Mouse (Mus musculus) liver, adult 2 months (tissue): ENCODE results near the gene Uty. TPM values are rescaled to one million over a fixed set of nuclear protein-coding genes. Genes with fewer than 3 reads are reported as not detected.
A peak's percentile ranks its signal among the peaks of the same experiment; 100 is the strongest.

Experiments
- DNase-seq: peaks from one replicate; pipeline ENCODE4 v3.0.0-alpha.2; 2011; ENCODE audit warnings: low read depth, low spot score; ENCODE audit errors: extremely low read depth
- H3K27ac ChIP-seq: fragments of 200-500 bp; replicated peaks from 2 replicates; pipeline ENCODE4 v1.5.1; 2012; ENCODE audit warnings: low read depth, mild to moderate bottlenecking, control low read depth, inconsistent platforms, low read length; ENCODE audit not compliant: insufficient read depth
- H3K27me3 ChIP-seq: fragments of 200-500 bp; 2 replicates; pipeline ENCODE4 v1.6.1; 2012; ENCODE audit warnings: mild to moderate bottlenecking, moderate library complexity, low read length, inconsistent platforms; ENCODE audit not compliant: control insufficient read depth, insufficient read depth
- H3K36me3 ChIP-seq: fragments of 200-500 bp; 2 replicates; pipeline ENCODE4 v1.6.1; 2012; ENCODE audit warnings: low read length, inconsistent platforms; ENCODE audit not compliant: control insufficient read depth, insufficient read depth
- H3K4me1 ChIP-seq: fragments of 200-500 bp; 2 replicates; pipeline ENCODE4 v1.6.1; 2011; ENCODE audit warnings: low read length; ENCODE audit not compliant: control insufficient read depth, insufficient read depth
- H3K4me3 ChIP-seq: fragments of 200-500 bp; 2 replicates; pipeline ENCODE4 v1.5.1; 2011; ENCODE audit warnings: low read depth, mild to moderate bottlenecking, control low read depth, low read length, moderate library complexity; ENCODE audit not compliant: insufficient read depth
- H3K79me2 ChIP-seq: fragments of 200-500 bp; 2 replicates; pipeline ENCODE4 v1.6.1; 2012; ENCODE audit warnings: inconsistent platforms, mild to moderate bottlenecking, low read length, moderate library complexity; ENCODE audit not compliant: control insufficient read depth, insufficient read depth
- H3K9ac ChIP-seq: fragments of 200-500 bp; 2 replicates; pipeline ENCODE4 v1.6.1; 2012; ENCODE audit warnings: low read depth, mild to moderate bottlenecking, control low read depth, inconsistent platforms, low read length
- CTCF ChIP-seq: fragments of 200-500 bp; IDR thresholded peaks from 2 replicates; pipeline ENCODE4 v1.5.1; 2011; ENCODE audit warnings: low read depth, low read length, control low read depth
- POLR2A ChIP-seq: fragments of 200-500 bp; IDR thresholded peaks from 2 replicates; pipeline ENCODE4 v1.6.1; 2011; ENCODE audit warnings: low read length, control low read depth; ENCODE audit not compliant: insufficient read depth; ENCODE audit errors: extremely low read depth
- WGBS: fragments of 180-500 bp; shearing (Covaris S2); methylation state at CpG from one replicate; pipeline ENCODE4 v1.1.7; 2018; 5-methylcytosine and 5-hydroxymethylcytosine counted together
- polyA plus RNA-seq: library from polyadenylated mRNA; depleted of rRNA; stranded (reverse); fragments of >200 nt; gene quantifications from 2 replicates; pipeline ENCODE4 v1.2.3, GENCODE M21; 2012; rRNA removed
- total RNA-seq: library from RNA; depleted of rRNA; stranded (reverse); fragments of >200 nt; gene quantifications from 2 replicates; pipeline ENCODE4 v1.2.3, GENCODE M21; 2014; rRNA removed

Uty gene
- total and polyA plus RNA-seq, 2 experiments: not detected

DNA sequence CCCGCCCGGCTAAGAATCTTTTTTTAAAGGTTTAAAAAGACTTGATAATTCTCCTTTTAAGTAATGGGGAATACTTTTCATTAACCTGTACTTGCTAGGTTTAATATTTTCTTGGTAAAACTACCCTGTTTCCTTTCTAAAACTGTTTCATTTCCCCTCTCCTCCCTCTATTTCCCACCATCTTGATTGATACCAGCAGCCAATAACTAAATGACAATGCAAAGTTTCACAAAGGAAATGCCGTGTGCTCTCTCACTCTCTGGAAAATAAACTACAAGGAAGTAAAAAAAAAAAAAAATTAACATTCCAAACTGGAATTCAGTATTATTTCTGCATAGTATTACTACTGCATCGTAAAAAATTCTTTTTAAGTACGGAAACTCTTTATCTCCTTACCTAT lies 1.1 kb downstream of the Uty start:
- peak overlapping the region; percentile 23; the same call in 1 of the 2 replicates for H3K4me3 ChIP-seq
- WGBS: 52% methylated on average over 5 of the region's 5 CpGs
- H3K27ac ChIP-seq: no peak overlapping the region

DNA sequence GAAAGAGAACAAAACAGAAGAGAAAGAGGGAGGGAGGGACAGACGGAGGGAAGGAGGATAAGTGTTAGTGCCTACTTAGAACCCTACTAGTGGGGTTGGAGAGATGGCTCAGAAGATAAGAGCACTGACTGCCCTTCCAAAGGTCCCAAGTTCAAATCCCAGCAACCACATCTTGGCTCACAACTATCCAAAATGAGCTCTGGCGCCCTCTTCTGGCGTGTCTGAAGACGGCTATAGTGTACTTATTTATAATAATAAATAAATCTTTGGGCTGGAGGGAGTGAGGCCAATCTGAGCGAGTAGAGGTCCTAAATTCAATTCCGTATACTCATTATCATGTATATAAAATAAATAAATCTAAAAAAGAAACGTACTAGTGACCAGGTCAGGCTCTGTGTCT lies 25.6 kb downstream of the Uty start:
- Histone ChIP-seq H3K27me3 (no peaks in the 10 kb centered on the region), H3K4me1 (no peaks in the 10 kb centered on the region), H3K4me3 (no peak overlapping the region), H3K36me3 (no peaks in the 10 kb centered on the region; the same call in 1 of the 2 replicates), H3K79me2 (no peaks in the 10 kb centered on the region), H3K9ac (no peak overlapping the region), H3K27ac (no peak overlapping the region)
- TF ChIP-seq POLR2A: no peak
- TF ChIP-seq CTCF: no peak
- whole genome bisulfite sequencing: 90% methylated on average over 7 of the region's 7 CpGs
- DNase-seq: no peak

More for the DNA sequence above, 1.1 kb downstream of the Uty start:
- no peak for TF ChIP-seq POLR2A
- no peak for TF ChIP-seq CTCF
- DNase-seq: no peak
- H3K27me3 ChIP-seq: no peaks in the 10 kb centered on the region
- no peak overlapping the region for H3K9ac ChIP-seq
- H3K36me3 ChIP-seq: no peaks in the 10 kb centered on the region
- H3K4me1 ChIP-seq: no peaks in the 10 kb centered on the region
- no peaks in the 10 kb centered on the region; the same call in 1 of the 2 replicates for H3K79me2 ChIP-seq

DNA sequence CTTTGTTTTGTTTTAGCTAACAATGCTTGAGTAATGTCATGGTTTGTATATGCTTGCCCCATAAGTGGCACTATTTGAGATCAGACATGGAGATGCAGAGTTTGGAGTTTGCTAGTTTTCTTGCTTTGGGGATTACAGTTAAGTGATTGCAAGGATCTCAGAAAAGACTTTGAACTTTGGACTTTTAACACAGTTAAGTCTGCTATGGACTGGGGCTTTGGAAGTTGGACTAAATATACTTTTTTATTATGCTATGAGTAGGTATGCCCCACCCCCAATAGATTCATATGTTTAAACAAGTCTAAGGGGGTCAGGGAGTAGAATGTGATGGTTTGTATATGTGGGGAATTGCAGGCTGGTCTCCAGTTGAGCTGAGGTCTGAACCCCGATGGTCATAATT lies 67.1 kb downstream of the Uty start:
- WGBS: 100% methylated on average over 1 of the region's 1 CpGs
- Histone ChIP-seq H3K4me3 (no peak overlapping the region), H3K27ac (no peak overlapping the region), H3K36me3 (no peaks in the 10 kb centered on the region; the same call in 1 of the 2 replicates), H3K9ac (no peak overlapping the region), H3K4me1 (no peaks in the 10 kb centered on the region; the same call in 1 of the 2 replicates), H3K27me3 (no peaks in the 10 kb centered on the region), H3K79me2 (no peaks in the 10 kb centered on the region)
- TF ChIP-seq CTCF (no peak), POLR2A (no peak)
- DNase-seq: peak; percentile 57

DNA sequence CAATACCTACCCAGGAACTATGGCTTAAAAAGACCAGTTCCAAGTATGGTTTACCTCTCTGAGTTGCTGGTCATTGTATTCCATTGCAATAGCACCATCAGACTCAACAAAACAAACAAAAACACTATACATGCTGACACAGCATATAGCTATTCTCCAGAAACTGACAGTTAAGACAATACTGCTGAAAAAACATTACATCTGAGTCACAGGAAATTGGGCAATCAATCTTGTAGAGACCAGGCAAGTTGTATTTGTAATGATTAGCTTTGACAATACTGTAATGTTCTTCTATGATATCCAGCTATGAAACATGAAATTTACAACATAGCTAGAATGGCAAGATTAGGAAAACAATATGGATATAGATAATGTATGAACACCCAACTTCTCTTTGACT lies 82.5 kb downstream of the Uty start:
- TF ChIP-seq CTCF (no peak), POLR2A (no peak)
- peaks cover 5% of the 10 kb centered on the region; the same call in 1 of the 2 replicates for H3K36me3 ChIP-seq
- no peaks in the 10 kb centered on the region for H3K79me2 ChIP-seq
- H3K27ac ChIP-seq: no peak overlapping the region
- H3K4me1 ChIP-seq: no peaks in the 10 kb centered on the region; the same call in 1 of the 2 replicates
- H3K9ac ChIP-seq: no peak overlapping the region
- no peaks in the 10 kb centered on the region for H3K27me3 ChIP-seq
- DNase-seq: peak; percentile 23
- no peak overlapping the region for H3K4me3 ChIP-seq

DNA sequence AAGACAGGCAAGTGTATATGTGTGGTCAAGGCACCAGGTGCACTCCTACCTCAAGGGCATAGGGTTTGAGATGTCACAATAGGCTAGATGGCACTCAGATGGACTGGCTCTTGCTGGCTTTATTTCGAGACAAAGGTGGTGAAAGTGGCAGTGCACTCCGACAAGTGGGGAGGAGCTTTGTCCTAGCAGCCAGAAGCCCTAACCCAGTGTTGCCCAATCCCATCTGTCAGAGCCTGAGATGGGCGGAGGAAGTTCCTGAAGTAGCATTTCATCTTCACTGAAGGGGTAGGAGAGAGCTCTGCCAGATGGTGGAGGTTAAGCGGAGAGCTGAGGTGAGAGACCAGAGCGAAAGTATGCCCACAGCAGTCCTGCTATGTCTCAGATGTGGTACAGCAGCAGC lies 129.4 kb downstream of the Uty start:
- Histone ChIP-seq H3K4me1 (no peaks in the 10 kb centered on the region), H3K9ac (no peak overlapping the region), H3K79me2 (no peaks in the 10 kb centered on the region), H3K27me3 (no peaks in the 10 kb centered on the region), H3K27ac (no peak overlapping the region), H3K4me3 (no peak overlapping the region), H3K36me3 (peaks cover 5% of the 10 kb centered on the region; the same call in 1 of the 2 replicates)
- peak; percentile 4 for DNase-seq
- 80% methylated on average over 5 of the region's 5 CpGs for WGBS
- no peak for TF ChIP-seq POLR2A

DNA sequence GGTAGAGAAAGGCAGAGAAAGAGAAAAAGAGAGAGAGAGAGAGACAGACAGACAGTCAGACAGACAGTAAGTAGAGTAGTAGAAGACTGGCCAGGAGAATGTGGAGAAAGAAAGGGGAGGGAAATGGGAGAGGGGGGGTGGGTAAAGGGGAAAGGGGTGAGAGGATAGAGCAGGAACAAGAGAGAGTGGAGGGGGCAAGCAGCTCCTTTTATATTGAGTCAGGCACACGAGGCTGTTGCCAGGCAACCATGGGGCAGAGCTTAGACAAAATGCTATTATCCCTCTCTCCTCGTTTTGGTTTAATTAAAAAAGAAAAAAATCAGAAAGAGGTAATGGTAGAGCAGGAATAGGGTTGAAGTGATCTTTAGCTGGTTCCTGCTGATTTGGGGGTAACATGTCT lies 131.5 kb downstream of the Uty start:
- Histone ChIP-seq H3K4me3 (no peak overlapping the region), H3K27me3 (no peaks in the 10 kb centered on the region), H3K4me1 (no peaks in the 10 kb centered on the region), H3K9ac (no peak overlapping the region), H3K79me2 (no peaks in the 10 kb centered on the region), H3K36me3 (peaks cover 5% of the 10 kb centered on the region; the same call in 1 of the 2 replicates), H3K27ac (no peak overlapping the region)
- 74% methylated on average over 2 of the region's 2 CpGs for WGBS
- DNase-seq: no peak
- TF ChIP-seq POLR2A: no peak
- TF ChIP-seq CTCF: no peak

Other genes with a start within 250 kb of the Uty start
- gene Eif2s3y, start 235.2 kb downstream of the Uty start, total RNA-seq: 0.47 TPM in 1 of 2 replicates, not detected in the other
- not detected in 2 replicates for gene Eif2s3y, start 235.2 kb downstream of the Uty start, polyA plus RNA-seq
- gene Ddx3y, start 40.9 kb upstream of the Uty start, total RNA-seq: 0.07 TPM in 1 of 2 replicates, not detected in the other
- not detected in 2 replicates for gene Ddx3y, start 40.9 kb upstream of the Uty start, polyA plus RNA-seq
- not detected in 2 replicates for gene Usp9y, start 214.0 kb upstream of the Uty start, total RNA-seq
- gene Usp9y, start 214.0 kb upstream of the Uty start, polyA plus RNA-seq: not detected in 2 replicates